Mouse (Mus musculus) cerebellum, adult 9-10 months (tissue): Measurements from ENCODE around the gene Jun.
A peak's percentile ranks its signal among the peaks of the same experiment; 100 is the strongest.

Experiments used
- DNase-seq: peaks from one replicate; pipeline ENCODE4 v3.0.0; 2022

Gene Jun

GRCm38 (mm10) chr4:95073214-95073750, 21.3 kb upstream of the Jun start:
- no peak for DNase-seq

GRCm38 (mm10) chr4:95070407-95070806, 18.4 kb upstream of the Jun start:
- DNase-seq: no peak

DNA sequence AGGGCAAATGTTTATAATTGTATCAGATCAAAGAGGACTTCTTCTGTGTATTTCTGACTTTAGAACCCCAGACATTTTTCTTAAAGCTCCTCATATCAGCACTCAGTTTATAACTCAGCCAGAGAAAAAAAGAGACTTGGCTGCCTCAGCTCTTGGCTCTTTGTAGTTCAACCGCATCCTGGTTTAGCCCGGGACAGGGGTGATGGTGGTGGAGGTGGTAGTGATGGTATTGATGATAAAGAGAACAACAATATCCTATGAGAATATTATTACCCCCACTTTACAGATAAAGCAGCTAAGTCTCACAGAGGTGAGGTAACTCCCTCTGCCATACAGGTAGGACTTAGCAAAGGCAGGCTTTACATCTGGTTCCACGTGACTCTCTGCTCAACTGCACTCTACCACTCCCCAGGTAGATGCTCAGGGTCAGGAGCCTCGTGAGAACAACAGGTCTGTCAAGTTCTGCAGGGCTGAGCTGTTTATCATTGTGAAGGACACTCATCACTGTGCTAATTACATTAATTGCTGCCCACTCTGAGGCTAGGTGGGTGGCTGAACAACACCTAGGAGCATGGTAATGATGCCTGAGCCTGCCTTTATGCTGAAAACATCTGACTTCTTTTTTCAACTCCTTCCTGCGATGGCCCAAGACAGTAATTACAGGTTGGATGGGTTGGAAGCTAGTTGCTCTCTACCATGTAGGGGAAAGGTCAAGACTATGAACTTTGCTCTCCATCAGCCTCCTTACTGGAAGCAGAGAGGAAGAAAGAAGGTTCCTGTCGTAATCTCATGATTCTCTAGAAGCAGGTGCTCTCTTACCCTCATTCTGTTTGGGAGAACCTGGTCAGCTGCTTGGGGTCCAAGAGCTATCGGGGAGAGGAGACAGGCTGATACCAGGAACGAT, 16.3 kb upstream of the Jun start:
- DNase-seq: no peak

DNA sequence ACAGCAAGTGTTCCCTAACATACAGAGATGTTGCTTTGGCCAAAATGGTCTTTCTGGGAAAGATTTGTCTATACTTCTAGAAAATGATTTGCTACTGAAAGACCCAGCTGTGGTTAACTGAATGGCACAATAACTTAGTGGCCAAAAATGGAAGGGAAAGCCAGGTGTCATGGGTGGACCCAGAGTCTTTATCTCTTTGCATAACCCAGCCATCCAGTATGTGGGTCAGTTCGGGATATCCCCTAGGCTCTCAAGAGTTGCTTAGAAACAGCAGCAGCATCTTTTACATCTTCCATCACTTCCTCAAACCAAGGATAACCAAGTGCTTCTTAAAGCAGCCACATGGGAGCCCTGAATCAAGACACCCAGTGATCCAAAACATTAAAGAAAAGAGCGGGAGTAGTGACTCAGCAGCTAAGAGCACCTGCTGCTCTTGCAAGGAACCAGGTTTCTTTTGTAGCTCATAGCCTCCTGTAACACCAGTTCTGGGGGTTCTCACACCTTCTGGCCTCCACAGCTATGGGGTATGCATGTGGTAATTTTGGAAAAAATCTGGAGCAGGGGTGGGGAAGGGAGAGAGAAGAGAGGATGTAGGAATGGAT, 11.7 kb upstream of the Jun start:
- DNase-seq: no peak

DNA sequence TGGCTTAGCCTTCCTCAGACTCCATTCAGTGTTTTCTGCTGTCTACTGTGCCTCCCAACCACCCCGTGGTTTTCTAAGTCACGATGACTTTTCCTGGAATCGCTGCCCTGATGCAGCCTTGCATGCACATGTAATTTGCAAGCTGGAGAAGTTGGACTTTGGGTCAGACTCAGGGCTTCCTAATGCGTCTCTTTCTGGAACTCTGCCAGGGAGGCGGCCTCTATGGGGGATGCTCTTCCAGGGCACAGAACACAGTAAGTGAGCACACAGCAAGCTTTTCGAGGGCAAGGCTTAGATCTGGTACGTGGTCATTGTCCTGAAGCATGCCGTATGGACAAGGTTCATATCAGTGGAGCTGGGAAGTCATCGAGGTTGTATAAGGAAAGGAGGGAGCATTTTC, 10.9 kb upstream of the Jun start:
- no peak for DNase-seq

DNA sequence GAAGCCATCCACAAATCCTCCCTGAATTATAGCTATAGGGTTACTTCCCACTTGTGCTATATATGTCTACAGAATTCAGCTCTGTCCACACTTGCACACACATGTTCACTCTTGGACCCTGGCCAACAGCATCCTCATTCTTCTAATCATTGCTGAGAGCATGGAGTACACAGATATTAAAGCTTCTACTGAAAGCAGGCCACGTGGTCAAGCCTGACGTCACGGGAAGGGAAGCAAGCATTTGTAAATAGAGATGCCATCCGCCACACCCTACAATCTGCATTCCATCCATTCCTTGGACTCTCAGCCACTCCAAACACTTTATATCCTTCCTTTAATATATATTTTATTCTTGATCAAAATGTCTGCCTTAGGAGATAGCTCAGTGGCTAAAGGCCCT, 5.2 kb upstream of the Jun start:
- no peak for DNase-seq

DNA sequence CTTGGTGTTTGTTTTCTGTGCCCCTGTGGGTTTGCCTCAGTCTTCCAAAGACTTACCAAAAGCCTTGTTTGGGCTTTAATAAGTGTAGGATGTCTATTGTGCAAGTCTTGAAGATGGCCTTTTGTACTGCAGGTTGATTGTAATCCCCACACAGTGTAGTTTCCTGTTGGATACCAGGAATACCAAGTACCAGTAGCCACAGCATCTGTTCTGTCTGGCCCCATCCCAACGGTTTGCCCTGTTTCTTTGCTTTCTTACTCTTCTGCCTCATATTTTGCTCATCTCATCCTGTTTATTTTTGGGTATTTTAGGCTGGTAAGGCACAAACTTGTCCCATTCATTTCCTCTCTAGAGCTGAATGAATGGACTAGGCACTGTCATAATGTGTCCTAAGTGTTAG, 3.3 kb upstream of the Jun start:
- peak; percentile 29 for DNase-seq

DNA sequence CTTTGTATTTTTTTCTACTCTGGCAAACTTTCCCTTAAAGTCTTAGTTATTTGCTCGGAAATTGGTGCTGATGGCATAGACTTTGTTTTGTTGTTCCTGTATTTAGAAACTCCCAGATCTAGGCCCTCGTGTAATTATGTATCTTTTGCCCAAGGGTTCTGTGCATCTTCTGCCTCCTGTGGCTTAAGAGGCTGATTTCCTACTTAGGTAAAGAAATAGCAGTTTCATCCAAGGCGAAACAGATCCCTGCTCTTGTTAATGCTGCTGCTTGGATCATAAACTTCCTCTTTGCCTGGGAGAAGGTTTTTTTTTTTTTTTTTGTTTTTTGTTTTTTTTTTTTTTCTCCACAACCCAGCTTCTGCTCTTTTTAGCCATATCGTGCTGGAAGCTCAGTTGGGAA, 2.3 kb upstream of the Jun start:
- no peak for DNase-seq

DNA sequence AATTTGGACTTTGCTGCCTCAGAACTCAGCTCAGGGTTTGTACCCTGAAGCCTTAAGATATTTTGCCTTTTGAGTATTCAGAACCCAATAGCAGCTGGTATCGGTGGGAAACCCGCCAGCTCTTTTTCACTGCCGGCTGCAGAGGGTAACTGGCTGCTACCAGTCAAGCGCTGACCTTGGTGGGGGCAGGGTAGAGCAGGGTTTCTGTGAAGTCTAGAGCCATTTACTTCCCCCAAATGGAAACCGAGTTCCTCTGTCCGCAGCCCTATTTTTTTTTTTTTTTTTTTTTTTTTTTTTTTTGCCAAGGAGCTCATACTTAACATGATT, 1.7 kb upstream of the Jun start:
- DNase-seq: peak; percentile 83

- DNase-seq: peak; percentile 98
These were observed 1.2 kb upstream of the Jun start for GRCm38 (mm10) chr4:95053041-95053790.

DNA sequence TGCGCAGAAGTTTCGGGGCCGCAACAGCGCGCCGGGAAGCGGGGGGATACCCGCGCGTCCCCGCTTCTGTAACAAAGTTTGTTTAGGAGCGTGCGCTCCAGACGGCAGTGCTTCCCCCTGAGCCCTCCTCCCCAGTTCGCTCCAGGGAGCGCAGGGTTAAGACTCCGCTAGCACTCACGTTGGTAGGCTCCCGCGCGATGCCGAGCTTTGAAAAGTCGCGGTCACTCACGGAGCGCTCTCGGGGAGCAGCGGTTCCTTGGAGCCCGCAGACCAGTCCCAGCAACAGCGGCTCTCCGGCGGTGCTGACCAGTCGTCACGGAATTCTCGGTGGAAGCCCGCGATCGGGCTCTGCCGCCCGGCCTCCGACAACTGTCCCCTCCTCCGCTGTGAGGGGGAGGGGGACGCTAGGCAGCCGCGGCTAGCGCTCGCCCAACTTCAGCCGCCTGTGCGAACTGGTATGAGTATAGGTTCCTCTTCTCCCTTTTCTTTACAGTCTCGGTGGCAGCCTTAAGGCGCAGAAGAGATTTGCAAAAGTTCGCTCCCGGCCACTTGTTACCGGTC, 631 bp downstream of the Jun start:
- no peak for DNase-seq

DNA sequence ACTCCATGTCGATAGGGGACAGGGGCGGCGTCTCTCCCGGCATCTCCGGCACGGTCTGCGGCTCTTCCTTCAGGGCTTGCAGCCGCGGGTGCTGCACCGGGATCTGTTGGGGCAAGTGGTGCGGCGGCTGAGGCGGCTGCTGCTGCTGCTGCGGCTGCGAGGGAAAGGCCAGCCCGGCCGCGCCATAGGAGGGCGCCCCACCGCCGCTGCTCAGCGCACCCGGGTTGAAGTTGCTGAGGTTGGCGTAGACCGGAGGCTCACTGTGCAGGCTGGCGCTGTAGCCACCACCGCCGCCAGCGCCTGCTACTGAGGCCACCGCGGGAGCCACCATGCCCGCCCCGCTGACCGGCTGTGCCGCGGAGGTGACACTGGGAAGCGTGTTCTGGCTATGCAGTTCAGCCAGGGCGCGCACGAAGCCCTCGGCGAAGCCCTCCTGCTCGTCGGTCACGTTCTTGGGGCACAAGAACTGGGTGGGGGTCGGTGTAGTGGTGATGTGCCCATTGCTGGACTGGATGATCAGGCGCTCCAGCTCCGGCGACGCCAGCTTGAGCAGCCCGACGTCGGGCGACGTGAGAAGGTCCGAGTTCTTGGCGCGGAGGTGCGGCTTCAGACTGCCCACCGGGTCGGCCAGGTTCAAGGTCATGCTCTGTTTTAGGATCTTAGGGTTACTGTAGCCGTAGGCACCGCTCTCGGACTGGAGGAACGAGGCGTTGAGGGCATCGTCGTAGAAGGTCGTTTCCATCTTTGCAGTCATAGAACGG, 1.3 kb downstream of the Jun start:
- peak; percentile 70 for DNase-seq

GRCm38 (mm10) chr4:95049884-95050517, 2.0 kb downstream of the Jun start:
- DNase-seq: peak; percentile 82

DNA sequence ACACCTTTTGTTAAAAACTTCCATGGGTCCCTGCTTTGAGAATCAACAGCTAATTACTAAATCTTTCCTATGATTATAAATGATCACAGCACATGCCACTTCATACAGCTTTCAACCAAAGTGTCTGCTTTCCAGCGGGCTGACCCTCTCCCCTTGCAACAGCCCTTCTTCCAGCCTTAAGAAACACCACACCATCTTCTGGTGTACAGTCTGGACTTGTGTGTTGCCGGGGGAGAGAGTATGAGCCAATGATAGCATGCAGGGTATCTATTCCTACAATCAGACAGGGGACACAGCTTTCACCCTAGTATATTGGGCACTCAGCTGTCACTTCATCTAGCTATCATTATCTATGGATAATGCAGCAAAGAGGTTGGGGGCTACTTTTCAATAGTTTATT, 2.9 kb downstream of the Jun start:
- DNase-seq: peak; percentile 27

DNA sequence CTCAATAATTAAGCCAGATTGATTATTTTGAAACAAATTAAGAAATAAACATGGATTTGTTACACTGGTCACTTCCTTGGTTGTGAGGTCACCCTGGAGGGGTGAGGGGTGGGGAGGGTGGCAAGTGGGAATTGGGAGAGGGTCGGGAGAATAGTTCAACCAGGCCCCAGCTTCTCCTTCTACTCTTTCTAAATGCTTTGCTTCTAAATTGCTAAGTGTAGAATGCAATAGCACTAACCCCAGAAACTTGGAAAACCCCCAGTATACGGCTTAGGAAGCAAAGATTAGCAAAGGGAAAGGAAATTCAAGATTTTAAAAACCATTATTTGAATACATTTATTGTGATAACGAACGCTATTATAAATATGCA, 3.3 kb downstream of the Jun start:
- peak; percentile 21 for DNase-seq

DNA sequence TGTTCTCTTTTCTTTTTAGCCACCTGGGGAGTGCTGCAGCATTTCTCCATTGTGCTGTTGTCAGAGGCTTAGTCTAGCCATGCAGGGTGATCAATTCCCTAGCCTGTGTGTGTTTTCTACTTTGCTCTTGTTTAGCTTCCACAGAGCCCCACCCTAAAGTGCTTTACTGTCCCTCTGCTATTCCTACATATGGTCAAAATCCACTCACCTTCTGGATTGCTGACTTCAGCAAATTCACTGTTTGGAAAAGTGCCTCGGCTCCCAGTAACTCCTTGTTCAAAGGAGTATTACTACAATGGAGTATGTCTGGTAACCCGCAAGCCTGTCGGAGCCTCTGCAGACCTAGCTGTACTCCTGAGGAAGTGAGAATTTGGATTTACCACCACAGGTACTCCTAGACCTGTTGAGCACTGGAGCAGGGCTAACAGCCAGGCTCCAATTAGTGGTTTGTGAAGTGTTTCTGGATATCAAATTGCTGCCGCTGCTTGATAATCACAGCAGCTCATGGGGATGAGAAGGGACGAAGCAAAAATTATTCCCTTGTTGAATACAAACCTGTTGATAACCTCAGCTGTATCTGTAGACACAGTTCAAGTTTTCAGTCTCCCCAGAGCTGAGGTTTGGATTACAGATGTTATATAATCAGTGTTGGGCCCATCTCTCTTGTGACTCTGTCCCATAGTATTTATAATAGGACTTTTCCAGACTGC, 3.8 kb downstream of the Jun start:
- DNase-seq: peak; percentile 17

DNA sequence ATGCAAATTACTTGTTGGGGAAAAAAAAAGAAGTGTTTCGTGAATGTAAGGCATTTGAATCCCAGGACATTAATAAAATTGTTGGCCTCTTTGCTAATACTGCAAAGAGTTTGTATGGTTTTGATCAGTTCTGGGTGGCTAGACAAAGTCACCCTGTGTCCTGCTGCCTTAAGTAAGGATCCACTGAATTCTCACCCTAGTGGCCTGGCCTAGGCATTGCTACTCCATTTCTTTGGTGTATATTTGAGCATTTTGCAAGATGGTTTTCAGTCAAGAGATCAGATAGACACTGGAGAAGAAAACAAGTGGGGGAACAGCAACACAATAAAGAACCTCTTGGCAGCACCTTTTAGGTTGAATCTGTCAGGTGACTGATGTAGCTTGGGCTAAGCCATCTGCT, 6.9 kb downstream of the Jun start:
- no peak for DNase-seq

DNA sequence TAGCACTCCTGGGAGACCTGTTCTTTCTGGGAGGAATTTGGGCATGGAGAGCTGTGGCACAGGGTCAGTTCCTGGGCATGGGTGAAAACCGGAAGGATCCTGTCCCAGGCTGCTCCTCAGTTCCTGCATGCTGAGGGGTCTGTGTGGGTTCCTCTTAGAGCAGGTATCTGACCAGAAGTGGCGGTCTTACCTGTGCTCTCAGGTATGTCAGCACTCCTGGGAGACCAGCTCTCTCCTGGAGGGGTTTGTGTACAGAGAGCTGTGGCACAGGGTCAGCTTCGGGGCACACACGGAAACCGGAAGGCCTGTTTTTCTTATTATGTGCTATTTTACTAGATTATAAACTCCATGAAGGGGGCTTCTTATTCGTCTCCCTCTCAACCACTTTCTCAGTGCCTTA, 7.3 kb downstream of the Jun start:
- DNase-seq: no peak

DNA sequence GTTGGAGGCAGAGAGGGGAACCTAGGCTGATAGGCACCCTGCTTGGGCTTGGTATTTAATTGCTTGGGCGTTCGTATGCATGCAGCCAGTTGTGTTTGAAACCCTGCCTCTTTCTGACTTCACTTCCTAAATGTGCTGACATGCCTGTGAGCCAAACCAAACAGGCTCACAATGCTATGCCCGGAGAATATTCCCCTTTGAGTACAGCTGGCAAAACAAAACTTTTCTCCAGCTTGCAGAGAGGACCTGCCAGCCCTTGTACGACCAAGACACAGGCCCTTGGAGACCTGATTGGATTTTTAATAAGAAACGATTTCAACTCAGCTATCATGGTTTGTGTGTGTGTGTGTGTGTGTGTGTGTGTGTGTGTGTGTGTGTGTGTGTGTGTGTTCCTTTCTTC, 14.0 kb downstream of the Jun start:
- no peak for DNase-seq

DNA sequence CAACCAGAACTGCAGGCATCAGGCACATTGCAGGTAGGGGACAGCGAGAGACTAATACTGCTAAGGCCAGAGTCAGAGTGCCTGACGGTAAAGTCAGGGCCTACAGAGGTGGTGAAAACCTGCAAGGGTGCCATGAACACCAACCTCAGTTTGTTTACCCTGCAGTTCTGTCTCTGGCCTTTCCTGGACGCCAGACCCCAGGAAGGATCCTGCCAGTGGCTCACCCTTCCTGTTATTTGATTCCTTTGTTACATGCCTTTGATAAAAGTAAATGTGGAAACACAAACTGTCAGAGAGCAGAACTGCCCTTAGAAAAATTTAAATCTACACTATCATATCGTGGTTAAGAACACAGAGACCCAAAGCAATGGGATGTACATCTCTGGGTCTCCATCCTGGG, 20.9 kb downstream of the Jun start:
- no peak for DNase-seq

DNA sequence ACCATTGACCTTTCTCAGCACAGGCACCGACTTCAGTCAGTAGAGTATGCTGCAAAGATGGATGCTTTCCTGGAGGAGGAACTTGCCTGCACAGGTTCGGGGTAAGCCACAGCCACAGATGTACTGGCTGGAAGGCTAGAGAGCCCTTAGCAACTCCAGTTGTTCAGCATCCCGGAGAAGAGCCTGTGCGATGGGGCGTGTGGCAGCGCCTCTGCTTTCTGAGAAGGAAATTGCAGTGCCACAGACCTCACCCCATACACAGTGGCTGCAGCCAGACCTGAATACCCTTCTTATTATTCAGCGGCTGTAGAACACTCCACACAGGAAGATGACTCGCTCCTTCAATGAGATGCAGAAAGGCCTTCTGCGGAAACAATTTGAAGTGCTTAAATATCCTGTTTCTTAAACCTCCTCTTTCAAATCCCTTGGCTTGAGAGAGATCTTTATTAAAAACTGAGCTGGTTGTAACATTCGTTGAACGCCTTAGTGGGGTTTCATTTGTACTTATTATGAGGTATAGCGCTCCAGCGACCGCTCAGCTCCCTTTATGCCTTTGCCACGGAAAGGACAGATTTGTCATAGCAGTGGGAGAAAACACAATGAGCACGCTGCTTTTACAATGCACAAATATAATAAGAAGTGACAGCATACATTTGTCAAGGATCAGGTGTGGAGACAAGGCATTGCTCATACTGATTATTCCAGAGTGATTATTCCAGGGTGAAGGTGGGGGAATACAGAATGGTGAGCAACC, 26.0 kb downstream of the Jun start:
- DNase-seq: no peak
